Mouse (Mus musculus) 416B (cell line): ENCODE measurements at regions not wholly inside any gene's neighbourhood (a gene's known extent, or its start where the extent isn't known, plus 50 kb on each side); places are given as distances from the start of the nearest gene placed in this dataset.

Source experiments
- DNase-seq: peaks from one replicate; pipeline ENCODE4 v3.0.0; 2011; ENCODE audit warnings: low read depth

GRCm38 (mm10) chr2:147813516-147813915, 233.3 kb downstream of the Foxa2 start:
- DNase-seq: peak; percentile 75

- DNase-seq: peak; percentile 68
Measured at GRCm38 (mm10) chr2:147808036-147808675, 238.6 kb downstream of the Foxa2 start.

- peak; percentile 51 for DNase-seq
Measured at GRCm38 (mm10) chr2:147803102-147803501, 243.7 kb downstream of the Foxa2 start.

- DNase-seq: no peak
Measured at GRCm38 (mm10) chr2:147791434-147791833, 255.3 kb downstream of the Foxa2 start.

- no peak for DNase-seq
Measured at GRCm38 (mm10) chr2:147789877-147790276, 256.9 kb downstream of the Foxa2 start.

GRCm38 (mm10) chr2:147789268-147789667, 257.5 kb downstream of the Foxa2 start:
- DNase-seq: peak; percentile 70

- DNase-seq: peak; percentile 22
Measured at GRCm38 (mm10) chr2:147788001-147788400, 258.8 kb downstream of the Foxa2 start.

GRCm38 (mm10) chr2:147782496-147782895, 264.3 kb downstream of the Foxa2 start:
- no peak for DNase-seq

GRCm38 (mm10) chr2:147776316-147776715, 270.5 kb downstream of the Foxa2 start:
- no peak for DNase-seq

- no peak for DNase-seq
Measured at GRCm38 (mm10) chr2:147772579-147772978, 274.2 kb downstream of the Foxa2 start.

- DNase-seq: no peak
Measured at GRCm38 (mm10) chr2:147753089-147753488, 293.7 kb downstream of the Foxa2 start.

GRCm38 (mm10) chr2:147751831-147752230, 294.9 kb downstream of the Foxa2 start:
- no peak for DNase-seq

- DNase-seq: no peak
Measured at GRCm38 (mm10) chr2:147748006-147748405, 298.8 kb downstream of the Foxa2 start.

- DNase-seq: peak; percentile 97
Measured at GRCm38 (mm10) chr2:147743908-147744307, 302.9 kb downstream of the Foxa2 start.

GRCm38 (mm10) chr2:147738307-147738872, 308.4 kb downstream of the Foxa2 start:
- peak; percentile 64 for DNase-seq

- DNase-seq: no peak
Measured at GRCm38 (mm10) chr2:147727396-147727795, 319.4 kb downstream of the Foxa2 start.

- DNase-seq: no peak
Measured at GRCm38 (mm10) chr2:147718936-147719335, 327.8 kb downstream of the Foxa2 start.

GRCm38 (mm10) chr2:147717484-147717947, 329.3 kb downstream of the Foxa2 start:
- no peak for DNase-seq

GRCm38 (mm10) chr2:147715791-147716190, 331.0 kb downstream of the Foxa2 start:
- peak; percentile 37 for DNase-seq

GRCm38 (mm10) chr2:147710593-147711265, 336.0 kb downstream of the Foxa2 start:
- DNase-seq: no peak

- no peak for DNase-seq
Measured at GRCm38 (mm10) chr2:147709799-147710198, 337.0 kb downstream of the Foxa2 start.

- peak; percentile 36 for DNase-seq
Measured at GRCm38 (mm10) chr2:147707156-147707555, 339.6 kb downstream of the Foxa2 start.

GRCm38 (mm10) chr2:147703981-147704380, 342.3 kb downstream of the Pax1 start:
- DNase-seq: no peak
